Mouse (Mus musculus) B cell, adult 62 days (primary cell): Measurements from ENCODE around the gene Paip2b. TPM values are rescaled to one million over a fixed set of nuclear protein-coding genes. Genes with fewer than 3 reads are reported as not detected.

Experiments
- total RNA-seq: library from RNA; stranded (reverse); gene quantifications from 4 replicates; pipeline ENCODE4 v1.2.4, GENCODE M21; 2023

Gene Paip2b
- total RNA-seq: 36.5 to 55.6 TPM (median 45.9 TPM) in 4 replicates

DNA sequence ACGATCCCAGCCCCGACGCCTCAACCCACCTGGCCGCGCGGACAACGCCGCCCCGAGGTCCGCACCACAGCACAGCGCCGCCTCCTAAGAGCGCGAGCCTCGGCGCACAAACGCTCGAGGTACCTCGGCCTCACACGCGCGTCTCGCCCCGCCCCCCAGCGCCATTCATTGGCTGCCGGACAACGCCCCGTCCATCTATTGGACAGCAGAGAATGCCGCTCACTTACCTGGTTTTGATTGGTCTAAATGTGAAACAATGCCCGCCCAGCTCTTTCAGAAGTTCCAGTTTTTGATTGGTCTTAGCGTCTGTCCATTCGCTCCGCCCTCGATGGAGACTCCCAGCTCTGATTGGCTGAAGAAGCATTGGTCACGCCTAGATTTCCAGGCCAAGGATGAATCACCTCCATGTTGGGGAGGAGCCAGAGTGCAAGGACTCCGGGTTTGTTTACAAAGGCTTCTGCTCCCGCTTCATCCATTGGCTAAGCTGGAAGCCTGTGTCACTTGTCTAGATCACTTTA is at the start of gene Paip2b:
Gene Paip2b (minus strand): TSS at position 136 of the 518 bp plus-strand sequence.

GRCm38 (mm10) chr6:83866954-83867597 is 35.5 kb upstream of the Paip2b start, which contains the start of gene Zfp638:
Gene Zfp638, plus strand, starts transcription at chr6:83867109.

DNA sequence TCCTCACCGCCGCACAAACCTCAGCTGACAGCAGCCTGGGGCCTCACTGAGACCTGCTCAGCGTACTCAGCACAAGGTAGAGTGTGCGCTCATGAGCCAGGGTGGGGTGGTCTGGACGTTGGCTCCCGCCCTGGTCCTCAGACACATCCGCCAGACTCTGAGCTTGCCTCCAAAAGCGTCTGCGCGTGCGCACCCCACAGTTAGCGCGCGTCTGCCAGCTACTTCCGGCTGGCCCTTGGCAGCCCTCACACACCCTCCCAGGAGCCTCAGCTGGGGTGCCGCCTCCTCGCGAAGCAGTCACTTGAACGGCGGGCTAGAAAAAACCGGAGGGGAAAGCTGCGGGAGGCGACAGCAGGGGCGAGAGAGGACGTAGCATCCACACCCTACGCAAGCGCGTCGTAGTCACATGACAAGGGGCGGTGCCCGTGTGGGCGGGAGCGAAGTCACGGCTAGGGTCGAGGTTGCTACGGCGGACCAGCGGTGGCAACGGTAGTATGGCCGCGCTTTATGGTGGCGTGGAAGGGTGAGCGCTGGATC is 36.7 kb downstream of the Paip2b start, which contains the start of gene Nagk:
Gene Nagk (plus strand): TSS at position 223 of the 537 bp plus-strand sequence.

GRCm38 (mm10) chr6:83775638-83776293 is 55.8 kb downstream of the Paip2b start, which contains the start of gene Tex261:
Gene Tex261, minus strand, starts transcription at chr6:83775813.

DNA sequence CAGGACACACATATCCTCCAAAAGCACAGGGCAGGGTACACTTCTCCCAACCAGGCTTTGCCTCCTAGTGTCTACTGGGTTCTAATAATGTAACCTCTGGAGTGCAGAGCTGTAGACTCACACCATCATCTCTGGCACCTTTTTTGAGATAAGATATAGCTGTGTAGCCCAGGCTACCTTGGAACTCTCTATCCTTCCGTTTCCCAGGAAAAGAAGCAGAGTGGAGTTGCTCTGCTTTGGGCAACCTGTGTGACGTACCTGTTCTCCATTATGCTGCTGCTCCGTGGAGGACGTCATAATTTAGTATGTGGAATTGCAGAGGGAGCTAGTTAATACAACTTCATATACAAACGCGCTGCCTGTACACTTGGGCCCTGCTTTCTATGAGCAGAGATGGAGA is 69.2 kb downstream of the Paip2b start, which contains the start of gene Ankrd53:
Gene Ankrd53 (plus strand): TSS at position 301 of the 400 bp plus-strand sequence.

Other genes starting within 250 kb of the Paip2b start
- not detected in 4 replicates for gene Clec4f, start 175.6 kb downstream of the Paip2b start, total RNA-seq
- 0.39 TPM in 1 of 4 replicates, not detected in the others for gene Cd207, start 153.9 kb downstream of the Paip2b start, total RNA-seq
- not detected in 4 replicates for gene Vax2, start 120.5 kb downstream of the Paip2b start, total RNA-seq
- not detected in 4 replicates for gene Atp6v1b1, start 88.8 kb downstream of the Paip2b start, total RNA-seq
- not detected in 4 replicates for gene Ankrd53, start 69.1 kb downstream of the Paip2b start, total RNA-seq
- gene Tex261, start 55.9 kb downstream of the Paip2b start, total RNA-seq: 33.4 to 51.1 TPM (median 45.6 TPM) in 4 replicates
- gene Nagk, start 36.8 kb downstream of the Paip2b start, total RNA-seq: 15.9 to 22.8 TPM (median 19.2 TPM) in 4 replicates
- 155 to 171 TPM (median 156 TPM) in 4 replicates for gene Zfp638, start 35.4 kb upstream of the Paip2b start, total RNA-seq
- 0.21 to 0.78 TPM (median 0.33 TPM) in 4 replicates for gene Dysf, start 176.8 kb upstream of the Paip2b start, total RNA-seq